Mouse (Mus musculus) hindbrain, embryonic 12.5 days (tissue): ENCODE measurements around the gene Gm20897. TPM values are rescaled to one million over a fixed set of nuclear protein-coding genes. Genes with fewer than 3 reads are reported as not detected.
"Not testable (repeated sequence)": the region's sequence is repeated elsewhere in the genome, so short reads cannot be mapped to it uniquely, and the experiment has no call there.

ENCODE experiments used
- ATAC-seq: fragments of 200-750 bp; cut with Nextera tagmentation; 2 replicates; pipeline ENCODE4 v1.8.0; 2017; ENCODE audit warnings: moderate TSS enrichment; ENCODE audit not compliant: low FRiP score
- H3K27ac ChIP-seq: fragments of 300-500 bp; sonication (generic); 2 replicates; pipeline ENCODE4 v1.5.1; 2016; ENCODE audit warnings: mild to moderate bottlenecking
- H3K27me3 ChIP-seq: fragments of 300-500 bp; sonication (generic); 2 replicates; pipeline ENCODE4 v1.6.1; 2016; ENCODE audit warnings: mild to moderate bottlenecking
- H3K36me3 ChIP-seq: fragments of 300-500 bp; sonication (generic); 2 replicates; pipeline ENCODE4 v1.6.1; 2016; ENCODE audit warnings: mild to moderate bottlenecking
- H3K4me1 ChIP-seq: fragments of 300-500 bp; sonication (generic); 2 replicates; pipeline ENCODE4 v1.6.1; 2016
- H3K4me2 ChIP-seq: fragments of 300-500 bp; sonication (generic); replicated peaks from 2 replicates; pipeline ENCODE4 v1.6.1; 2016; ENCODE audit warnings: mild to moderate bottlenecking
- H3K4me3 ChIP-seq: fragments of 300-500 bp; sonication (generic); 2 replicates; pipeline ENCODE4 v1.5.1; 2016; ENCODE audit warnings: mild to moderate bottlenecking
- H3K9ac ChIP-seq: fragments of 300-500 bp; sonication (generic); 2 replicates; pipeline ENCODE4 v1.6.1; 2016; ENCODE audit warnings: mild to moderate bottlenecking, moderate library complexity
- H3K9me3 ChIP-seq: fragments of 300-500 bp; sonication (generic); replicated peaks from 2 replicates; pipeline ENCODE4 v1.6.1; 2016; ENCODE audit warnings: mild to moderate bottlenecking
- WGBS: fragments of 180-500 bp; shearing (Covaris S2); methylation state at CpG from one replicate; pipeline ENCODE4 v1.1.7; 2016; 5-methylcytosine and 5-hydroxymethylcytosine counted together
- polyA plus RNA-seq: library from polyadenylated mRNA; unstranded; fragments of >200 nt; fragmentation: Nextera tagmentation; extraction: Ambion mirVana; gene quantifications from 2 replicates; pipeline ENCODE4 v1.2.1, GENCODE M21; 2016

The Gm20897 gene
- not detected in 2 replicates for polyA plus RNA-seq

GRCm38 (mm10) chrY:38502138-38502537, at the start of gene Gm20897:
TSS of gene Gm20897 (minus strand) at chrY:38502238.
- WGBS, result 77% methylated on average over 5 of the region's 6 CpGs
- H3K9me3 ChIP-seq, ATAC-seq, H3K4me3 ChIP-seq, H3K4me1 ChIP-seq, H3K27me3 ChIP-seq, H3K36me3 ChIP-seq, H3K9ac ChIP-seq, H3K4me2 ChIP-seq, H3K27ac ChIP-seq: not testable (repeated sequence)

Other genes with a start within 250 kb of the Gm20897 start
- not detected in 2 replicates for gene Gm21732, start 73.5 kb upstream of the Gm20897 start, polyA plus RNA-seq